Mouse (Mus musculus): ENCODE data around the gene Clrn2. TPM values are rescaled to one million over a fixed set of nuclear protein-coding genes. Genes with fewer than 3 reads are reported as not detected.

The Clrn2 gene
- polyA plus RNA-seq, 1 experiment from 2014 or later = not detected

- Histone ChIP-seq H3K9me3 (no peaks in the 10 kb centered on the region), H3K4me3 (no peak overlapping the region), H3K9ac (no peak overlapping the region), H3K36me3 (no peaks in the 10 kb centered on the region), H3K27ac (peak overlapping the region; percentile 60), H3K27me3 (no peaks in the 10 kb centered on the region), H3K4me2 (no peak overlapping the region), H3K4me1 (peaks cover 33% of the 10 kb centered on the region)
- ATAC-seq (ENCODE audit: borderline replicate concordance, extremely low read depth, low FRiP score, low TSS enrichment) = no peak
- 71% methylated on average over 1 of the region's 1 CpGs for WGBS
Observed at GRCm38 (mm10) chr5:45473521-45473920, 20.0 kb downstream of the Clrn2 start.

- no peak overlapping the region for H3K4me3 ChIP-seq
- no peaks in the 10 kb centered on the region for H3K27me3 ChIP-seq
- no peak for ATAC-seq (ENCODE audit: borderline replicate concordance, extremely low read depth, low FRiP score, low TSS enrichment)
- WGBS = 26% methylated on average over 6 of the region's 6 CpGs
- peaks cover 33% of the 10 kb centered on the region for H3K4me1 ChIP-seq
- H3K27ac ChIP-seq = no peak overlapping the region
- no peaks in the 10 kb centered on the region for H3K9me3 ChIP-seq
- no peaks in the 10 kb centered on the region for H3K36me3 ChIP-seq
- no peak overlapping the region for H3K9ac ChIP-seq
- no peak overlapping the region for H3K4me2 ChIP-seq
Observed at GRCm38 (mm10) chr5:45474215-45474614, 20.7 kb downstream of the Clrn2 start.

GRCm38 (mm10) chr5:45474758-45475157 lies 21.2 kb downstream of the Clrn2 start:
- ATAC-seq (ENCODE audit: borderline replicate concordance, extremely low read depth, low FRiP score, low TSS enrichment) = no peak
- Histone ChIP-seq H3K27me3 (no peaks in the 10 kb centered on the region), H3K4me2 (no peak overlapping the region), H3K9me3 (no peaks in the 10 kb centered on the region), H3K4me1 (peaks cover 33% of the 10 kb centered on the region), H3K9ac (no peak overlapping the region), H3K4me3 (no peak overlapping the region), H3K36me3 (no peaks in the 10 kb centered on the region), H3K27ac (no peak overlapping the region)
- 62% methylated on average over 3 of the region's 4 CpGs for WGBS

GRCm38 (mm10) chr5:45475771-45476170 lies 22.2 kb downstream of the Clrn2 start:
- Histone ChIP-seq H3K4me1 (peaks cover 33% of the 10 kb centered on the region), H3K27ac (peak overlapping the region; percentile 71), H3K9ac (no peak overlapping the region), H3K27me3 (no peaks in the 10 kb centered on the region), H3K36me3 (no peaks in the 10 kb centered on the region), H3K9me3 (no peaks in the 10 kb centered on the region), H3K4me3 (no peak overlapping the region), H3K4me2 (no peak overlapping the region)
- ATAC-seq (ENCODE audit: borderline replicate concordance, extremely low read depth, low FRiP score, low TSS enrichment) = peak; percentile 63; the same call in 1 of the 2 replicates
- WGBS = 60% methylated on average over 5 of the region's 5 CpGs

GRCm38 (mm10) chr5:45476288-45476687 lies 22.7 kb downstream of the Clrn2 start:
- 30% methylated on average over 6 of the region's 6 CpGs for WGBS
- no peaks in the 10 kb centered on the region for H3K27me3 ChIP-seq
- ATAC-seq (ENCODE audit: borderline replicate concordance, extremely low read depth, low FRiP score, low TSS enrichment) = peak; percentile 89
- peaks cover 33% of the 10 kb centered on the region for H3K4me1 ChIP-seq
- H3K4me3 ChIP-seq = no peak overlapping the region
- H3K9me3 ChIP-seq = no peaks in the 10 kb centered on the region
- H3K27ac ChIP-seq = peak overlapping the region; percentile 71
- no peak overlapping the region for H3K9ac ChIP-seq
- no peaks in the 10 kb centered on the region for H3K36me3 ChIP-seq
- no peak overlapping the region; the same call in 1 of the 2 replicates for H3K4me2 ChIP-seq

- ATAC-seq (ENCODE audit: borderline replicate concordance, extremely low read depth, low FRiP score, low TSS enrichment) = no peak
Observed at GRCm38 (mm10) chr5:45477601-45478000, 24.1 kb downstream of the Clrn2 start.

DNA sequence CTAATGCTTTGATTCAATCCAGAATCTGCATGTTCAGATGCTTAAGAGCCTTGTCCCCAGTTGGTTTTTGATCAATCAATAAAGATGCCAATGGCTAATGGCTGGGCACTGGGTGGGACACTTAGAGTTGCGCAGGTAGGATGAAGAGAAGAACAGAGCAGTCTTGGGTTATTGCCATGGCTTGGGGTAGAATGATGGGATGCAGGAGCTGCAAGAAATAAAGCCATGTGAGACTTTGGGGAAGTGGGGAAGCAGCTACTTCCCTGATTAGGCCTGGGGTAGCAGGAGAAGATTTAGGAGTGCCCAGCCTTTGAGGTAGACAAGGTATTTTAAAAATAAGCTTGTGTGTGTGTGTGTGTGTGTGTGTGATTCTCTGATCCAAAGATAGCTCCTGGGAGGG lies 26.5 kb downstream of the Clrn2 start:
- ATAC-seq (ENCODE audit: borderline replicate concordance, extremely low read depth, low FRiP score, low TSS enrichment) = no peak
- no peaks in the 10 kb centered on the region for H3K9me3 ChIP-seq
- no peaks in the 10 kb centered on the region for H3K36me3 ChIP-seq
- no peak overlapping the region for H3K27ac ChIP-seq
- H3K4me3 ChIP-seq = no peak overlapping the region
- H3K27me3 ChIP-seq = no peaks in the 10 kb centered on the region
- H3K4me2 ChIP-seq = no peak overlapping the region
- no peak overlapping the region for H3K9ac ChIP-seq
- WGBS = 89% methylated on average over 1 of the region's 1 CpGs
- peaks cover 17% of the 10 kb centered on the region for H3K4me1 ChIP-seq

More at GRCm38 (mm10) chr5:45477601-45478000, 24.1 kb downstream of the Clrn2 start:
- H3K4me3 ChIP-seq = no peak overlapping the region
- no peaks in the 10 kb centered on the region for H3K27me3 ChIP-seq
- H3K27ac ChIP-seq = no peak overlapping the region
- no peak overlapping the region for H3K9ac ChIP-seq
- H3K4me2 ChIP-seq = no peak overlapping the region
- 77% methylated on average over 7 of the region's 7 CpGs for WGBS
- H3K9me3 ChIP-seq = no peaks in the 10 kb centered on the region
- H3K4me1 ChIP-seq = peaks cover 28% of the 10 kb centered on the region
- no peaks in the 10 kb centered on the region for H3K36me3 ChIP-seq

- H3K36me3 ChIP-seq = no peaks in the 10 kb centered on the region
- ATAC-seq (ENCODE audit: borderline replicate concordance, extremely low read depth, low FRiP score, low TSS enrichment) = no peak
- WGBS = 76% methylated on average over 2 of the region's 2 CpGs
Observed at GRCm38 (mm10) chr5:45481125-45481524, 27.6 kb downstream of the Clrn2 start.

GRCm38 (mm10) chr5:45482607-45483006 lies 29.1 kb downstream of the Clrn2 start:
- Histone ChIP-seq H3K4me3 (no peak overlapping the region), H3K36me3 (no peaks in the 10 kb centered on the region), H3K27ac (no peak overlapping the region), H3K4me2 (no peak overlapping the region), H3K27me3 (no peaks in the 10 kb centered on the region), H3K4me1 (no peaks in the 10 kb centered on the region), H3K9ac (no peak overlapping the region), H3K9me3 (no peaks in the 10 kb centered on the region)
- ATAC-seq (ENCODE audit: borderline replicate concordance, extremely low read depth, low FRiP score, low TSS enrichment) = no peak
- WGBS = 57% methylated on average over 3 of the region's 3 CpGs

More at GRCm38 (mm10) chr5:45481125-45481524, 27.6 kb downstream of the Clrn2 start:
- H3K27me3 ChIP-seq = no peaks in the 10 kb centered on the region
- H3K4me2 ChIP-seq = no peak overlapping the region
- peaks cover 7% of the 10 kb centered on the region; the same call in 1 of the 2 replicates for H3K4me1 ChIP-seq
- no peak overlapping the region for H3K4me3 ChIP-seq
- H3K9ac ChIP-seq = no peak overlapping the region
- H3K27ac ChIP-seq = no peak overlapping the region
- H3K9me3 ChIP-seq = no peaks in the 10 kb centered on the region

DNA sequence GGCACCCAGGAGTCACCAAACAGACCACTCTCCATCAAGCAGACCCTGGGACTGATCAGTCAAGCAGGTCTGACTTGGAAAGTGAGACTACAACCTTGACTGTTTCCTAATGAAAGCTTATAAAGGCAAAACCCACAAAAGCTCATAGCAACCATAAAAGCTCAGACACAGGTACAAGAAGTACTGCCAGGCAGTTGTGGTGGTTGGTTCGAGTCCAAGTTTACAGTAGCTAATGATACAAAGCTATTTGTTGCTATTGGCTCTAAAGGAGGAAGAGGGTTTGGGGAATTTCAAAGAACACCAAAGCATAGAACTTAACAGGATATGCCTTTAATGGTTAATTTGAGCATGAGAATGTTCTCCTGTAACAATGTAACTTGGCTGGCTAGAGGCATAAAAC lies 30.1 kb downstream of the Clrn2 start:
- H3K4me3 ChIP-seq = no peak overlapping the region
- H3K9ac ChIP-seq = no peak overlapping the region
- H3K4me1 ChIP-seq = no peaks in the 10 kb centered on the region
- no peak overlapping the region for H3K27ac ChIP-seq
- no peak for ATAC-seq (ENCODE audit: borderline replicate concordance, extremely low read depth, low FRiP score, low TSS enrichment)
- H3K4me2 ChIP-seq = no peak overlapping the region
- no peaks in the 10 kb centered on the region for H3K36me3 ChIP-seq
- WGBS = 70% methylated on average over 1 of the region's 1 CpGs
- no peaks in the 10 kb centered on the region for H3K27me3 ChIP-seq
- no peaks in the 10 kb centered on the region for H3K9me3 ChIP-seq

- Histone ChIP-seq H3K4me2 (no peak overlapping the region), H3K9me3 (no peaks in the 10 kb centered on the region), H3K9ac (no peak overlapping the region), H3K4me3 (no peak overlapping the region), H3K27me3 (0 out of 2 replicates have a peak, but pooled peaks cover 3% of the 10 kb centered on the region), H3K36me3 (peaks cover 11% of the 10 kb centered on the region; the same call in 1 of the 2 replicates), H3K27ac (no peak overlapping the region), H3K4me1 (peaks cover 15% of the 10 kb centered on the region)
- 71% methylated on average over 4 of the region's 4 CpGs for WGBS
- ATAC-seq (ENCODE audit: borderline replicate concordance, extremely low read depth, low FRiP score, low TSS enrichment) = no peak
Observed at GRCm38 (mm10) chr5:45491776-45492175, 38.2 kb downstream of the Clrn2 start.

GRCm38 (mm10) chr5:45493191-45494092 lies 39.9 kb downstream of the Clrn2 start, which contains the start of gene Lap3:
Gene Lap3 (plus strand): TSS chr5:45493374.
- peak within 1 kb of the TSS; percentile 83 for H3K27ac ChIP-seq
- peak within 1 kb of the TSS; percentile 91 for H3K9ac ChIP-seq
- no peaks in the 10 kb centered on the region for H3K9me3 ChIP-seq
- peak within 1 kb of the TSS; percentile 92 for H3K4me3 ChIP-seq
- peaks cover 15% of the 10 kb centered on the region for H3K4me1 ChIP-seq
- H3K36me3 ChIP-seq = peaks cover 23% of the 10 kb centered on the region
- peak within 1 kb of the TSS; percentile 76 for H3K4me2 ChIP-seq
- ATAC-seq (ENCODE audit: borderline replicate concordance, extremely low read depth, low FRiP score, low TSS enrichment) = peak; percentile 95
- 0 out of 2 replicates have a peak, but pooled peaks cover 3% of the 10 kb centered on the region for H3K27me3 ChIP-seq
- under 1% methylated on average over 78 of the region's 78 CpGs for WGBS

Measured in lung, embryonic 15.5 days (tissue).